Mouse (Mus musculus): ENCODE results near the gene Bmp6.

Gene Bmp6

DNA sequence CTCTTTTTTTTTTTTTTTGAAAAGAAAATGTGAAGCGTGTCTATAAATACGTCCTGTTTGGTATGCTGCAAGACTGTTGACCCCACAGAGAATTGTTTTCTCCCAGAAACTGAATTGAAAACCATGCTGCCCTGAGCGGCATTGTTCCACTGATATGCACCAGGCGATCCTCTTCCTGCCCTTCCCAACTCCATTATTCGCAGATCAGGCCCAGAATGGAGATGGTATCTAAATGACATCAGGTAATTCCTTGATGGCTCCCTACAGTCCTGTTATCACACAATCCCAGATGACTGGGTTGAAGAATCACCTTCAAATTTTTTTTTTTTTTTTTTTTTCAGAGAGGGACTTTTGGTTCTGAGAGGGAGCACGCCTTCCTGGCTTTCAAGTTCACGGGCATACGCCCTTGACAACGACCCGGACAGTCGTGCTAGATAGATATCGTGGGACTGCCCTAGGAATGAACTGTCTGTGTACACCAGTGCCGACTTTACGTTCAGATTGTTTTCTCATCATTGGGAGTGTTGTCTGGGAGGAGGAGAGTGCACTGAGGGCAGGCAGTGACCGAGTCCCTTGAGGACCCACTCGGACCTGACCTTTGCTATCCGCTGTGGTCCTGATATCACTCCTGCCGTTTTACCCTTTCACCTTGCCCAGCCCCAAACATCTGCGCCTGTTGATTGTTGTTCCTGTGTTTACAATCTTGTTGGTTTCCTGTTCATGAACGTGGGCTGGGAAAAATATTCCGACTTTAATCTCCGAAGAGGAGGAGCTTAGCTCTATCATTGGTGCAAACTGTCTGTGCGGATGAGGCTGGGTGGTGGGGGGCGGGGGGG is 8.7 kb downstream of the Bmp6 start:
- no peak for DNase-seq (ENCODE audit: low spot score in 2 of 2)

DNA sequence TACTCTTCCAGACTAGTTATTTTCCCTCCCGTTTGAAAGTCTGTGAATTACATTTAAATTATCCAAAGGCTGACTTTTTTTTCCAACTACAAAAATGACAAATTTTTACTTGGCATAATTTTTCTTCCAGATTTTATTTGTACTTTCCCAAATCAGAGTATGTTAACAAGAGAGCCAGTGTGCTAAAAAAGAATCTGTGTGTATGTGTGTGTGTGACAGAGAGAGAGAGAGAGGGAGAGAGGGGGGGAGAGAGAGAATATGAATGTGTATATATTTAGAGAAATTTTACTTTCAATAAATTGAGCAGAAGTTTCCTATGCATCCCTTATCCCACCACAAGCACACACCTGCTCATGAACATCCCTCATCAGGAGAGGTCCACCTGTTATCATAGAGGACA is 9.4 kb downstream of the Bmp6 start:
- DNase-seq (ENCODE audit: low spot score in 2 of 2), result no peak

DNA sequence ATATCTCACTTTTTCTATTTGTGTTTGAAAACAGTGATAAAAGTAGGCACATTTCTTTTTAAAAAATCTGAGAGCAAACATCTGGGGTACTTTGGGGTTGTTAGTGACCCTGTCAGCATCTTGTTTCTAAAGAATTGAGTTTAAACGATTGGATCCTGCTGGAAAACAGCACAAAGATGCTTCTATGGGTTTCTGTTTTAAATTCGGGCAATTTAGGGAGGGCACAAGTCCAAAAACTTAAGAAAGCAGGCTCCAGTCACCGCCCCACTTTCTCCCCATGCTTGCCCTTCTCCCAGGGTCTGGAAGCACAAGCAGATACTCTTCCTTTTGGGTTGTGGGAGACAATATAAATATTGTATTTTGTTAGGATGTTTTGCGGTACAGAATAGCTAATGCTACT is 14.1 kb downstream of the Bmp6 start:
- DNase-seq (ENCODE audit: low spot score in 2 of 2), result no peak

DNA sequence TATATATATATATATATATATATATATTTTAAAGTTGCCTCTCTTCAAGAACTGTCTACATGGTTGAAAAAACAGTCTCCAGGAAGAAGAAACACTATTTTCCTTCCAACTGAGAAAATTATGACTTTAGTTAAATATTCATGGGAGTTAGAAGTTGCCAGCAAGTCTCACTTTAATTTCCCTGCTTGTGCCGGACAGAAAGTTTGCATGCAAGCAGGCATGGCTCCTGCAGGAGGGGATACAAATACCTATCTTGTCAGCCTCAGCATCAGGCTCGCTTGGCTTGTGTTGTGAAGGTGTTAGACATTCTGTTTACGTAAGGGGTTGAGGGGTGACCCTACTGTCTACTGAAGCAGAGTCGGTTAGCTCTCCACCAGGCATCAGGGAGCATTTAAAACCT is 17.8 kb downstream of the Bmp6 start:
- no peak for DNase-seq (ENCODE audit: low spot score in 2 of 2)

DNA sequence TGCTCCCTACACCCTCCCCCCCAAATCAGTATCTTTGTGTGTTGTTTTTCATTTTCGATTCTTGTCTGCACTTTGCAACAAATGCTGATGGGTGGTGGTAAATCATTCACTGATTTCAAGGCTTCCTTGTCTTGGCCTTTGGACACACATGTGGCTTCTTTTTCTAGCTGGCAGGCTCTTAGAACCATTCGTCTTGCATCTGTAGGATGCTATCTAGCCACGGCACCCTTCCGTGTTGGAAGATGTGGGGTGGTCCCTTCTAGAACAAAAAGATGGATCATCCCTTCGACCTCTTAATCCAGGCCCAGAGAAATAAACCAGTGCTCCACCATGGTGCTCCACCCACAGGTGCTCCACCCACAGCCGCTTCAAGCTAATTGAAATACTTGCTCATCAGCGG is 19.0 kb downstream of the Bmp6 start:
- no peak for DNase-seq (ENCODE audit: low spot score in 2 of 2)

DNA sequence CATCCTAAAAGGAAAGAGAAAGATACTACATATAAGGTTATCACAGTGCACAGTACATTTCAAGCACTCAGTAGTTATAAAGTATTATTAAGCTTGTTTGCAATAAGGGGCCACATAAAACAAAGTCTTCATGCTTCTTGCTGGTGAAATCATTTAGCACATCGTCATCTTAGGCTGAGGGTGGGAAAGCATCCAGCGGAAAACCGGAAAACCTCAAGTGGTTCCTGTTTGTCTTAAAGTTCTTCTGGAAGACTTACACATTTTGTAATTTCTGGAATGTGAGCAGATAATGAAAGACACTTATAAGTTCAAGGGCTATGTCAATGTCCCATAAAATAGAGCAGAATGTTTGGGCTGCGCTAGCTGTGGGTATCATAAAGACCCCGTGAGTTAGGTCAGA is 24.7 kb downstream of the Bmp6 start:
- no peak for DNase-seq (ENCODE audit: low spot score in 2 of 2)

DNA sequence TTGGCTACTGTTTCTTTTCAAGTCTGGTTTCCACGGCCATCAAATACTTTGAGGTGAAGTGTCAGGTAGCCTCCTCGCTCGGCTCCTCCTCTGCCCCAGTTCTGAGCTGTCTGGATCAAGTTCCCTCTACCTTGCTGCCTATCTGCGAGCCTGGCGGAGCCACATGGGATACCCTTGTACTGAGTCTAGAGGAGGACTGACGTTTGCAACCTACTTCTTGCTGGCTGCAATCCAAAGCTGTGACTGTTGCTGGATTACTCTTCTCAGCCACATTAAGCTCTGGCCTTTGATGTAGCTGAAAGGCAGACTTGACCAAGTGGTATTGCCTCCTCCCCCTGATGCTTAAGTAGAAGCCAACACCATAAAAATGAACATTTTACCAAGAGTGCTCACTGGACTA is 31.2 kb downstream of the Bmp6 start:
- no peak for DNase-seq (ENCODE audit: low spot score in 2 of 2)

DNA sequence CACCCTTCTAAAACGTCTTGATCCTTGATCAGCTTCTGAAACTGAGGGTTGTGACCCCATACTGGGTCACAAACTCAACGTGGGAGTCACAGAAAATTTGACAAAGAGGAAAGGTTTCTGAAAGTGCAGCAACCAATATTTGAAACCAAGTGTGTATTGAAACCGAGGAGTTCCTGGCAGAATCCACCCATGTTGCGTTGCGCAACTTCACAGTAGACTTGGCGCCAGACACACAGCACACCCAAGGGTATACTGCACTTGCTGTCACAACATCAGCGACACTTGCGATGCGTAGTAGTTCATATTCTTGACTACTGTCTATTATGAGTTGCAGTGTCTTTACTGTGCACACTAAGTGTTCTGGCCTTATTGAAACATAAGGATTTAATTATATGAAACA is 32.4 kb downstream of the Bmp6 start:
- DNase-seq (ENCODE audit: low spot score in 2 of 2), result no peak

DNA sequence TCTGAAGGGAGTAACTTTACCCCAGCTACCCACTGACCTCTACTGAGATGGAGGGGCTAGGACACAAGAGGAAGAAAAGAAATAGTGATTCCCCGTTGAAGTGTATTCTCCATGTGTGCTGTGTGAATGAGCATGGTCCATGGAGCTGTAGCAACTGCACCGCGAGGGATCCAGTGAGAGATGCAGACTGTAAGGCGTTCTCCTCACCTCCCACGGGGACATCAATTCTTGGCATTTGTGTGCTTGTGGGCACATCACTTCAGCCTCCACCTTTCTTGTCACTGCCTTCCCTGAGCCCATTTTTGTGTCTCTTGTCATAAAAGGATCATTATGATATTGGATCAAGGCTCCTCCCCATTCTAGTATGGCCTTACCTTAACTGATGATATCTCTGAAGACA is 34.9 kb downstream of the Bmp6 start:
- no peak for DNase-seq (ENCODE audit: low spot score in 2 of 2)

DNA sequence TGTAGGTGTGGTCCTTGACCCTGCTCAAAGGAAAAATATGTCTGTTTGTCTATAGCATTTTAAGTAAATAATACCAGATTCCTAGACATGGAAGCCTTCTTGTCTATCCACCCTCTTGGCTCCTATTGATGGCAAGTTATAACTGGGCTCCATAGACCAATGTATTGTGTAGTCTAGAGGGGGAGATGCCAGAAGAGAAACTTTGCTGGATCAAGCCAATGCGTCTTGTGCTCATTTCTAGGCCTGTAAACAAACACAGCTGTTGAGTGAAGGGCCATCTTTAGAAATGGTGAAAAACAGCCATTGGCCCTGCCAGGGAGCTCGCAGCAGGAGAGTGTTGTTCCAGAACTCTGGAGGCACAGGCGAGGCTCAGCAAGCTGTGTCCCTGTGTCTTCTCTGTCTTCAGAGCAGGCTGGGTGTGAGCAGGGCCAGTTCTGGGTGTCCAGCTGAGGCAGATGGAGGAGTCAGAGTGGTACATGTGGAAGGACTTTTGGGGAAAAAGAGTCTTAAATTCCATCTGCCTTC is 41.2 kb downstream of the Bmp6 start:
- no peak for DNase-seq (ENCODE audit: low spot score in 2 of 2)

DNA sequence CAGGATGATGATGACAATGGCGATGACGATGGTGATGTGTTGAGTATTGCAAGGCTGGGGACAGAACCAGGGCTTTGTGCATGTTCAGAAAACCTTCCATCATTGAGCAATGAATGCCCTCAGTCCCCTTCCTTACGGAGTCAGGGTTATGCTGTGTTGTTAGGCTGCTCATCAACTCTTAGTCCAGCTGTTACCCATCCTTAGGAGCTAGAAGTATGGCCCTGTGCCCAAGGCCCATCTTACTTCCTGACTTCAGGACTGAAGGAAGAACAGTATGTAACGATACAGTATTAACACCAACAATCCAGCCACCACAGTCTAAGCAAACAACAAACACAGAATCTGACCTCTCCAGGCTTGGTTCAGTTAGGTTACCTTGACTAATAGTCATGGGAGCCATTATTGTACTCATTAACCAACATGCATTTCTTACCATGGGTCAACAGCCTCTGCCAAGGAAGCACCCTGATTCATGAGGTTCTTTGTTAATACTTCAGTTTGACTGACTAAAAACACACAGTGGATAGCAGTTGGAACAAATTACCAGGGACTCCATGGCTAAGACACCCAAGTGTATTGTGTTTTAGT is 42.6 kb downstream of the Bmp6 start:
- DNase-seq (ENCODE audit: low spot score in 2 of 2), result no peak

DNA sequence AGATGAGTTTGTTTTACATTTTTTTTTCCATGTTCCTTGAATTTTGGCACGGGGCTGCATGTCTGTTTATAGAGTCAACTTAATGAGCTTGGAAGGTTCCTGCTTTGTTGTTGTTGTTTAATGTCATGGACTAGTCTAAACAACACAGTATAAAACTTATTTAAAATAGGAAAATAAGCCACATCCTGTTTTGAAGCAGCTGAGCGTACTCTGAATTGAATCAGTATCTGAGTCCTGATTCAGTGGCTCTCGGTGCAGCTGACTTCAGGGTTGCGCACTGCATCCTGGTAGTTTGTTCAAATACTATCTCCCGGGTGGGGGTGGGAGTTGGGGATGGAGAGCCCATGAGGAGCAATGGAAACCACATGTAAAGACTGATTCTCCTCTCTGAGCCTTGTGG is 48.5 kb downstream of the Bmp6 start:
- DNase-seq (ENCODE audit: low spot score in 2 of 2), result no peak

DNA sequence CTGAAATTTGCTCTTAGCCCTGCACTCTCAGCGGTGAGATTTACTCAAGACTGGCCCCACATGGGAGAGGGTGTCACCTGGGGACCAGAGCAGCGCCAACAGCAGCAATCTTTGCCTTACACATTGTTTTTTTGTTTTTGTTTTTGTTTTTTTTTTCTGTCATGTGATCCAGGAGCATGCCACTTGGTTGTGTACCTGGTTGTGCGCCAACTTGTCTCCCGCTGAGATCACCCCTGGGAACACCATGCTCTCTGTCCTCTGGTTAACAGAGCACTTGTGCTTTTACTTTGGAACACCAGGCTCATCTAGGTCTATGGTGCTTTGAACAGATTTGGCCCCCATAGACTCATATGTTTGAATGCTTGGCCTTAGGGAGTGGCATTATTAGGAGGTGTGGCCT is 50.1 kb downstream of the Bmp6 start:
- no peak for DNase-seq (ENCODE audit: low spot score in 2 of 2)

DNA sequence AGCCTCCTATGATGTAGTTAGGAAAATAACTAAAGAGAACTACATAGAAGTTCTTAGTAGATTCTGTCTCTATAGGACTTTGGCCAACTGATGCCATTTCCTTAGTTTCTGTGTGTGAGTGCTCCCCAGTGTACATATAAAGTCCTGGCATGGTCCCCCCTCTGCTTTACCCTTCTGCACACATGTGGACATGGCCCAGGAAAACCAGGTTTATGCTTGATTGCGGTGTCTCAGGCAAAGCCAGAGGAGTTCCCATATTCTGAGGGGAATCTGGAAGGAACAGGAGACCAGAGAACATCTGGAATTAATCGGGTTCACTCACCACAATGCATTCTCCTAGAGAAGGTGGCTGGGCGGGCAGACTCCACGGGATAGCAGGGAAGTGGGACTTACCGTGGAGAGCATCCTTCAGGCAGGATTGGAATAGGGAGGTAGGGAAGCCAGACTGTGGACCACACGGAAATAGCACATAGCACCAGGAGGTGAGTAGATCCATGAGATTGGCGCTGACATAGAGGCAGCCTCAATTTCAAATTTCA is 52.2 kb downstream of the Bmp6 start:
- no peak for DNase-seq (ENCODE audit: low spot score in 2 of 2)

DNA sequence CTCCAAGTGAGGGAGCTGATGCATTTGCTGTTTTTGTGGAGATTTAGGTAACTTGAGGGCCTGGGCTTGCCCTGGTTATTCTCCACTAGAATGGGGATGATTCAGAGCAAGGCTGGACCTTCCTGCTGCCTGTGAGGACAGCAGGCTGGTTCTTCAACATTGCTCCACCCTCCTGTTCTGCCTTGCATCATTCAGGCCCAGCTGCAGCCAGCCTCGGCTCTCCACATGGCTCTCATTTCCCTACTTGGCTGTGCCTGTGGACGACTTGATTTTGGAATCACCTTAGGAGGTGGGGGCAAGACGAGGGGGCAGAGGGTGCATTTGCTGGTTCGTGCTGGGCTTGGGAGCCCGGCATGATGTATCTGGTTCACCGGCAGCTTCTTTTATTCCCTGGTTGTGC is 53.8 kb downstream of the Bmp6 start:
- no peak for DNase-seq (ENCODE audit: low spot score in 2 of 2)

DNA sequence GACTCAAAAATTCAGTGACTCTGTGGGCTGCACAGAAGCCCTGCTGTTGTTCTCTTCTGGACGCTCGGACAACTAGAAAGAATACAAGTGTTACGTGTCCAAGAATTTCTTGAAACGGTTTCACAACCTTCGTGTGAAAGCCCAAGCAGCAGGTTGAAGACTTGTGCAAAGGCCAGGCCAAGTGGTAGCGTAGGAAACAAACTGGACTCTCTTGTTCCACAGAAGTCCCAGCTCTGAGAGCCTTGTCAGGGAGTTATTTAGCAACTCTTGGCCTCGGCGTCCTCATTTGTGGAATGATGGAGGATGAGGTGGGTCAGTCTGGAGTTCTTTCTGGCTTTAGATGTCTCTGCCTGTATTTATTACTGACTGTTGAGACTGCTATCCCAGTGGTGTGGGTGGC is 55.8 kb downstream of the Bmp6 start:
- DNase-seq (ENCODE audit: low spot score in 2 of 2), result no peak

DNA sequence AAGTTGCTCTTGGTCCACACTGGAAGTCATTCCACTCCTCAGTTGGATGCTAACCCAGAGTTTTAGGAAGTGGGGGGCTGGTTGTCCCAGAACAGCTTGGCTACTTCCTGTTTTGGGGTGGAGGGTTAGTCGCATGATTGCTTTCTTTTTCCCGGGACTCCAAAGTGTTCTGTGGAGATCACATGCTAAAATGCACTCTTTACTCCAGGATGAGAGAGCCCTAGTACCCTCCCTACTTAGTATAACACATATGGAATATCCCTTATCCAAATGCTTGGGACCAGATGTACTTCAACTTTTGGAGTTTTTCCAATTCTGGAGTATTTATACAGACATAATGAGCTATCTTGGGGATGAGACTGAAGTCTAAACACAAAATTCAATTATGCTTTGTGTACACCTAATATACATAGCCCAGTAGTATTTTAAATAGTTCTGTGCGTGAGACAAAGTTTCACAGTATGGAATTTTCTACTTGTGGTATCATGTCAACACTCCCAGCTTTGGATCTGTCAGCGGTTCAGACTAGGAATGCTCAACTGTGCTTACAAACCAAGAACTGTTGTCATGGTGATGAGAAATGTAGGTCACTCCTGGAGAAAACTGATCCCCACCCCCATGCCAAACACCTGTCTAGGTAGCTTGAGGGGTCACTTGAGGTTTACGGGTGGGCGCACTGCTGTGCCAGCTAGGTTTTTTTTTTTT is 62.9 kb downstream of the Bmp6 start:
- DNase-seq (ENCODE audit: low spot score in 2 of 2), result no peak

DNA sequence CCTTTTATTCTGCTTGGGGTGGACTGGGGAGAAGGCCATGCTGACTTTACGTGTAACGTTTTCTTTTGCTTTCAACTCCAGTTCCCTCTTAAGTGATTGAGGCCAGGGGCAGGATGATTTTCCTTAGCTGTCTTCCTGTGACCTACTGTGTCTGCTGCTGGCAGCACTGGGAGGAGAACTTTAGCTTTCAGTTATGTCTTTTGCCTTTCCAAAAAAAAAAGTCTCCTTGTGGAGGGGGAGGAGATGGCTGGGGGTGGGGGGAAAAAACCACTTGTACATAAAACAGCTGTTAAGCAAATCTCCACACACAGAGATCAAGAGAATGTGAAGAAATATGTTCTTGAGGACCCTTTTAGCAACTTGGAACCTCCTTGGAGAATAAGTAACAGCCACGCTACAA is 63.7 kb downstream of the Bmp6 start:
- DNase-seq (ENCODE audit: low spot score in 2 of 2), result no peak

DNA sequence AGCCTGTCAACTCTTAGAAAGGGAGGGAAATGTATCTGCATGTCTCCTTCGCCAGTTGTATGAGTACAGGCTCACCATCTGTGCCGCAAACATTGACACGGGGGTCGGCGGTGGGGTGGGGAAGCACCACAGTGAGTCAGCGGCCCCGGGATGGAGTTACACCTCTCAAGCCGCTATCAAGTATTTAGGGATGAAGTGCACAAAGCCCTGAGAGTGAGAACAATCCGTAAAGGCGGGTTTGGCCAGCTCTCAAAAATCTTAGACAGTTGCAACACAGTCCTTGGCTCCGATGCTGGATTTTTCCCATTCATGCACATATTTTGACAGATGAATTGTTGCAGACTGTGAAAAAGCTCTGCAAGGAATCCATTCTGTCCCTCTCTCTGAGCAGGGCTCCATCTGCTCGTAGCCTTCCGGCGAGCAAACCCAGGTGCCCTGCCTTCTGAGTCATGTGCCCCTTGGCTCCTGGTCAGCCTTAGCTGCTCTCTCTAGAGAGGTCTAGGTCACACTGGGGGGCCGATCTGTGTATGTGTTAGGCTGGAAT is 65.5 kb downstream of the Bmp6 start:
- DNase-seq (ENCODE audit: low spot score in 2 of 2), result peak in 1 of 2 experiments; percentile 39

DNA sequence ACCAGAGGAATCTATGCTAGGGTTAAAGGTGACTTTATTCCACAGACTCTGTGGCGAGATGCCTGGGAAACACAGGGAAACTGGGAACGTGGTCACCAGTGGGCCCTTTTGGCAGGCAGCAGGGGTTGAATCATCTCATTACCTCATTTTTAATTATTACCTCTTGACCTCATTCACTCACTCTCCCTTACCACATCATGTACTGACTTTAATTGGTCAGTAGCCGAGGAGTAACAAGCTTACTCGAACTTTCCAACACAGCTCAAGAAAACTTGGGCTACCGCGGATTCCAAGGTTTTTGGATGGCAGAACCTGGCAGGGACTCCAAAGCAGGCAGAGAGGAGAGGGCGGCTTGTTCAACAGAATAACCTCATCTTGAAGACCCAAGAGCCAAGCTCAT is 74.9 kb downstream of the Bmp6 start:
- DNase-seq (ENCODE audit: low spot score in 2 of 2), result no peak

DNA sequence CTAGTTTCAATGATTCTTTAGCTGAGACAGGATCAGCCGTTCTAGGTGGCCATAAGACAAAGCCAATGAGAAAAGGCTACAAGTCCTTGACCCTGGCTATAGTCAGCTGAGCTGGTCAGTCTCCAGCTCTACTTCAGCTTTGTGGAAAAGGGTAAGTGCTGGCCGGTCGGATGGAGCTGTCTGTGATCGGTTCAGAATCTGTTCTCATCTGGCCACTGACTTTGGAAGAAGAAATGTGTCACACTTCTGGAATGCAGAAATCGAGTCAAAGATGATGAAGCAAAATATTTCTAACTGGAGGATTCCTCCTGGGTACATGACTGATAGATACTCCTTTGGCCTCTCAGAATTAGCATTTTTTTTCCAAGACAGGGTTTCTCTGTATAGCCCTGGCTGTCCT is 77.6 kb downstream of the Bmp6 start:
- no peak for DNase-seq (ENCODE audit: low spot score in 2 of 2)

DNA sequence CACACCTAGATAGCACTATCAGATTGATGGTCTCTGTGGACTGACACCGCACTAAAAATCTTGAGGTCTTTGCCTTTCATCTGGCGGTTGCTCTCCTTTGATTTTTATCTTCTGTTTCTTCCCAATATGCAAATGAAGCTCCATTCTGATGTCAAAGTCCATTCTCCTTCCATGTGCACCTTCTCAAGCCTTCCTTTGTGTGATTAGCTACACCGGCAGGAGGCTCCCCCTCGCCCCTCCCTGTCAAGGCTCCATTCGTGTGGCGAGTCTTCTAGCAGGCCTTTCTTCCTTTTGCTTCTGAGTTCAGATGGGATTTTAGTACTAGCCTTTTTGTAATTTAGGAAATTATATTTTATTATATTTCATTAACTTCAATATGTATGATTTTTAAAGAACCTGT is 80.4 kb downstream of the Bmp6 start:
- no peak for DNase-seq (ENCODE audit: low spot score in 2 of 2)
